Mouse (Mus musculus): ENCODE data around the gene Nrn1. TPM values are rescaled to one million over a fixed set of nuclear protein-coding genes. Genes with fewer than 3 reads are reported as not detected.

The Nrn1 gene
- polyA plus RNA-seq, 1 experiment = 5.1 TPM

GRCm38 (mm10) chr13:36679345-36679744 is 55.6 kb downstream of the Nrn1 start:
- no peak overlapping the region for H3K4me3 ChIP-seq
- no peak for TF ChIP-seq MAX (IDR thresholded peaks at IDR 0.05; ENCODE audit: low read depth)
- no peak for TF ChIP-seq E2F4 (IDR thresholded peaks at IDR 0.05; ENCODE audit: insufficient read depth)
- TF ChIP-seq SRF (IDR thresholded peaks at IDR 0.05; ENCODE audit: control insufficient read depth, insufficient read length, low read depth) = no peak
- no peak for TF ChIP-seq MYOD1 (IDR thresholded peaks at IDR 0.05; ENCODE audit: control insufficient read depth in 1 of 3, insufficient read length in 2 of 3, low read depth in 2 of 3)
- TF ChIP-seq TCF12 (IDR thresholded peaks at IDR 0.05; ENCODE audit: insufficient read depth, poor library complexity, severe bottlenecking) = no peak
- no peak for TF ChIP-seq USF1 (IDR thresholded peaks at IDR 0.05; ENCODE audit: low read depth)
- TF ChIP-seq TCF3 (IDR thresholded peaks at IDR 0.05; ENCODE audit: insufficient read length, low read depth) = no peak
- no peak for TF ChIP-seq POLR2A (IDR thresholded peaks at IDR 0.05; ENCODE audit: insufficient read length, low read depth)
- no peak for TF ChIP-seq MYOG (IDR thresholded peaks at IDR 0.05; ENCODE audit: control insufficient read depth in 1 of 3, insufficient read depth in 1 of 3, insufficient read length in 2 of 3, low read depth in 2 of 3)
- no peak for TF ChIP-seq POLR2AphosphoS2 (IDR thresholded peaks at IDR 0.05; ENCODE audit: insufficient read length, low read depth)
- no peak for TF ChIP-seq CEBPB (IDR thresholded peaks at IDR 0.05; ENCODE audit: insufficient read depth, poor library complexity, severe bottlenecking)
- TF ChIP-seq REST (IDR thresholded peaks at IDR 0.05; ENCODE audit: insufficient read depth, insufficient read length) = no peak
- no peaks in the 10 kb centered on the region for H3K79me2 ChIP-seq (ENCODE audit: control insufficient read depth, insufficient read depth)
- no peak overlapping the region for H3ac ChIP-seq (ENCODE audit: control insufficient read depth, insufficient read length)
- H3K27me3 ChIP-seq (ENCODE audit: control insufficient read depth, insufficient read depth, insufficient read length) = no peaks in the 10 kb centered on the region
- no peaks in the 10 kb centered on the region for H3K36me3 ChIP-seq (ENCODE audit: control insufficient read depth, insufficient read depth)
- H3K4me2 ChIP-seq (ENCODE audit: low read depth) = no peak overlapping the region

All from myocyte (in vitro differentiated cells).